Mouse (Mus musculus) heart, adult 10 weeks (tissue): ENCODE data around the gene Adad1. TPM values are rescaled to one million over a fixed set of nuclear protein-coding genes. Genes with fewer than 3 reads are reported as not detected.

Experiments
- polyA plus RNA-seq: library from polyadenylated mRNA; stranded (reverse); fragments of 350-450 nt; fragmentation: Illumina TruSeq; extraction: RNeasy Lipid Tissue Mini Kit (QIAGEN cat#74804); gene quantifications from one replicate; pipeline ENCODE4 v1.2.3, GENCODE M21; 2014; ENCODE audit warnings: low read depth, low replicate concordance

Gene Adad1
- not detected for polyA plus RNA-seq

DNA sequence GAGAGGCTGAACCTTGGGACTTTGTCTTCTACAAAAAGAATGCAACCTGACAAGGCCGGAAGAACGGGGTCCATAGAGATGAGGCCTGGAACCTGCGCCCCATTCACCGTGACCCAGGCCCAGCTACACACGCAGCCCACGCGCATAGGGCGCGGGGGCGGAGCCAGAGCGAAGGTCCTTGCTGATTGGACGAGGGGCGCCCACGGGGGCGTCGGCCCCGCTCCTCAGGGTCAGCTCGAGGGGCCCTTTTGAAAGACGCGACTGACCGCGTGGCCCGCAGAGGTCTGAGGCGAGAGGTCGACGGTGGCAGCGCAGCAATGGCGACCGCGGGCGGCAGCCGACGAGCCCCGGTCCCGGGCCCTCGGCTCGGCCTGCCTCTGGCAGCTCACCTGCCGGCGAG is at the start of gene Adad1:
Adad1 (plus strand) TSS at position 122 of the 400 bp plus-strand sequence.

DNA sequence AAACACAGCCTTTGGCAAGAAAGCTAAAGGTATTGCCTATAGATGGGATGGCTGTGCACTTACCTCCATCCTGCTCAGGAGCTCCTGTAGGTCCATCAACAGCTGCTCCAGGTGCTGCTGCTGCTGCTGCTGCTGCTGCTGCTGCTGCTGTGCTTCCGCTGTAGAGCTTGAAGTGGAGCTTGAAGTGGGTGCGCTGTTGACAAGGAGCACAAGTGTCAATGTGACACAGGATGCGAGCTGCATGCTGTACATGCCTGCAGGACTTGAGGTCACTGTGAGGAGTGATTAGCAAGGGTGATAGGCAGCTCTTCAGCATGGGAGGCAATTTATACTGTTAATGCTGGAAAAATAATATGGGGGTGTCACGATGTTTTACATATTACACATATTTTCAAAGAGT is 62.3 kb downstream of the Adad1 start, which contains the start of gene Il2:
Il2 (minus strand) TSS at position 305 of the 400 bp plus-strand sequence.

Other genes with a start within 250 kb of the Adad1 start
- gene 4932438A13Rik, start 200.4 kb upstream of the Adad1 start, polyA plus RNA-seq, result 27.0 TPM
- not detected for gene Il2, start 62.4 kb downstream of the Adad1 start, polyA plus RNA-seq
- gene Il21, start 169.1 kb downstream of the Adad1 start, polyA plus RNA-seq, result not detected
- 2.1 TPM for gene Bbs12, start 249.0 kb downstream of the Adad1 start, polyA plus RNA-seq
- gene Cetn4, start 249.2 kb downstream of the Adad1 start, polyA plus RNA-seq, result 2.0 TPM